Mouse (Mus musculus) forebrain, embryonic 14.5 days (tissue): ENCODE results near the gene Gab1. TPM values are rescaled to one million over a fixed set of nuclear protein-coding genes. Genes with fewer than 3 reads are reported as not detected.
A peak's percentile ranks its signal among the peaks of the same experiment; 100 is the strongest.

ENCODE experiments used
- ATAC-seq: fragments of 200-750 bp; cut with Nextera tagmentation; 2 replicates; pipeline ENCODE4 v1.8.0; 2017; ENCODE audit warnings: mild to moderate bottlenecking, moderate library complexity
- DNase-seq: peaks from one replicate; pipeline ENCODE4 v3.0.0-alpha.2; 2015; ENCODE audit warnings: low spot score
- H3K27ac ChIP-seq: fragments of 300-500 bp; sonication (generic); 2 replicates; pipeline ENCODE4 v1.5.1; 2014; ENCODE audit warnings: low read depth, mild to moderate bottlenecking, control low read depth, low read length, moderate library complexity
- H3K27me3 ChIP-seq: fragments of 300-500 bp; sonication (generic); replicated peaks from 2 replicates; pipeline ENCODE4 v1.6.1; 2014; ENCODE audit warnings: low read length, control low read depth, mixed read lengths; ENCODE audit not compliant: control insufficient read depth, insufficient read depth
- H3K36me3 ChIP-seq: fragments of 300-500 bp; sonication (generic); 2 replicates; pipeline ENCODE4 v1.6.1; 2014; ENCODE audit warnings: low read length, control low read depth; ENCODE audit not compliant: control insufficient read depth, insufficient read depth
- H3K4me1 ChIP-seq: fragments of 300-500 bp; sonication (generic); 2 replicates; pipeline ENCODE4 v1.6.1; 2014; ENCODE audit warnings: antibody characterized with exemption, low read length, control low read depth; ENCODE audit not compliant: control insufficient read depth, insufficient read depth
- H3K4me2 ChIP-seq: fragments of 300-500 bp; sonication (generic); 2 replicates; pipeline ENCODE4 v1.6.1; 2014; ENCODE audit warnings: mild to moderate bottlenecking, control low read depth, low read length
- H3K4me3 ChIP-seq: fragments of 300-500 bp; sonication (generic); 2 replicates; pipeline ENCODE4 v1.5.1; 2014; ENCODE audit warnings: low read depth, low read length, control low read depth
- H3K9ac ChIP-seq: fragments of 300-500 bp; sonication (generic); 2 replicates; pipeline ENCODE4 v1.6.1; 2014; ENCODE audit warnings: mild to moderate bottlenecking, low read length, control low read depth, moderate library complexity
- H3K9me3 ChIP-seq: fragments of 300-500 bp; sonication (generic); replicated peaks from 2 replicates; pipeline ENCODE4 v1.6.1; 2016; ENCODE audit warnings: low read length, control low read depth, mixed read lengths; ENCODE audit not compliant: control insufficient read depth
- WGBS: fragments of 180-500 bp; shearing (Covaris S2); extraction: QIAGEN DNeasy Blood & Tissue Kit; methylation state at CpG from one replicate; pipeline ENCODE4 v1.1.7; 2014; 5-methylcytosine and 5-hydroxymethylcytosine counted together
- polyA plus RNA-seq: library from polyadenylated mRNA; unstranded; fragments of >200 nt; fragmentation: Nextera tagmentation; extraction: Ambion mirVana; gene quantifications from 2 replicates; pipeline ENCODE4 v1.2.1, GENCODE M21; 2014

Gene Gab1
- polyA plus RNA-seq, 1 experiment from 2014 or later: 15.4 TPM

- Histone ChIP-seq H3K4me3 (no peak overlapping the region), H3K27me3 (no peaks in the 10 kb centered on the region), H3K4me2 (no peak overlapping the region), H3K4me1 (no peaks in the 10 kb centered on the region), H3K27ac (no peak overlapping the region), H3K9ac (no peak overlapping the region), H3K9me3 (no peaks in the 10 kb centered on the region), H3K36me3 (no peaks in the 10 kb centered on the region)
- no peak for DNase-seq
- ATAC-seq: no peak
- WGBS: 91% methylated on average over 3 of the region's 3 CpGs
These were observed 37.8 kb downstream of the Gab1 start for GRCm38 (mm10) chr8:80842514-80842913.

GRCm38 (mm10) chr8:80840090-80840489 is 40.2 kb downstream of the Gab1 start:
- no peaks in the 10 kb centered on the region for H3K9me3 ChIP-seq
- no peak overlapping the region for H3K4me3 ChIP-seq
- no peak overlapping the region for H3K9ac ChIP-seq
- no peaks in the 10 kb centered on the region for H3K27me3 ChIP-seq
- ATAC-seq: no peak
- no peaks in the 10 kb centered on the region for H3K36me3 ChIP-seq
- WGBS: 70% methylated on average over 6 of the region's 6 CpGs
- DNase-seq: no peak
- H3K27ac ChIP-seq: no peak overlapping the region
- no peak overlapping the region for H3K4me2 ChIP-seq
- H3K4me1 ChIP-seq: no peaks in the 10 kb centered on the region

GRCm38 (mm10) chr8:80838199-80838598 is 42.1 kb downstream of the Gab1 start:
- ATAC-seq: no peak
- H3K27me3 ChIP-seq: no peaks in the 10 kb centered on the region
- peaks cover 5% of the 10 kb centered on the region; the same call in 1 of the 2 replicates for H3K4me1 ChIP-seq
- no peak for DNase-seq
- no peak overlapping the region for H3K9ac ChIP-seq
- H3K27ac ChIP-seq: no peak overlapping the region
- no peak overlapping the region for H3K4me3 ChIP-seq
- H3K4me2 ChIP-seq: no peak overlapping the region
- H3K36me3 ChIP-seq: no peaks in the 10 kb centered on the region
- H3K9me3 ChIP-seq: no peaks in the 10 kb centered on the region
- 57% methylated on average over 6 of the region's 6 CpGs for WGBS

DNA sequence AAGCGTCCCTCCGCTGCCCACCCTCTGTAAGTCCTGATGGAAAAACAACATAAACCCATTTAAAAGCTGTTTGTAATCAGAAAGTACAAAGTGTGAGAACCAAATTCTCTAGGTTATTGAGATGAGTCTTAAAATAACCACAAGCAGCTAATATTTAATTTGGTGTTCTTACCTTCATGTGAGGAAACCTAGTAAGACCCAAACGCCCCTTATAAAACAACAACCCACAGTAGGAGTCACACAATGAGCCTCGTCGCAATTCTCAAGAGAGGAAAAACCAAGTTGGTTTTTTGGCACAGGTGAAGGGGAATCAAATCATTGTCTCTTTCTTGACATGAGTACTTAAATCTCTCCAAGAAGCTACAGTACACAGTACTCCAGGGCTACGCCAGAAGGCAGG is 44.9 kb downstream of the Gab1 start:
- ATAC-seq: no peak
- no peak overlapping the region for H3K9ac ChIP-seq
- 75% methylated on average over 6 of the region's 6 CpGs for WGBS
- H3K4me3 ChIP-seq: no peak overlapping the region
- no peak overlapping the region for H3K4me2 ChIP-seq
- no peaks in the 10 kb centered on the region for H3K9me3 ChIP-seq
- no peaks in the 10 kb centered on the region for H3K27me3 ChIP-seq
- H3K27ac ChIP-seq: no peak overlapping the region
- no peaks in the 10 kb centered on the region for H3K36me3 ChIP-seq
- DNase-seq: no peak
- peaks cover 14% of the 10 kb centered on the region for H3K4me1 ChIP-seq

DNA sequence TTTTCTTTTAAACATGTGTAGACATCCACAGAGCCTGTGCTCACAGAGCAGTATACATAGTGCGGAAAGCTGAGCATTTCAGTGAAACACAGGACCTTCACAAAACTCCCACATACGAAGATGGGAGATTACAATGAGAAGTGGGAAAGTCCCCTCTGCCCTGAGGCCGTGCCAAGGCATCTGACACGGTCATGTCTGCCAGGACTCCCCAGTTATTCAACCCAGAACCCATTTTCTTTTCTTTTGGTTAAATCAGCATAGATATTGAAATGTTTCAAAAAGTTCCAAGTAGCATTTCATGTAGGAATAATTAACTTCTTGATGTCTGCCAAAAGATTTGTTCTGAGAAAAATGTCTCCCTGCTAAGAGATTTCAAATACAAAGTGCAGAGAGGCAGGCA is 45.9 kb downstream of the Gab1 start:
- Histone ChIP-seq H3K4me2 (no peak overlapping the region), H3K36me3 (no peaks in the 10 kb centered on the region), H3K27ac (no peak overlapping the region), H3K27me3 (no peaks in the 10 kb centered on the region), H3K4me1 (peaks cover 21% of the 10 kb centered on the region), H3K4me3 (no peak overlapping the region), H3K9me3 (no peaks in the 10 kb centered on the region), H3K9ac (no peak overlapping the region)
- WGBS: 74% methylated on average over 4 of the region's 4 CpGs
- DNase-seq: no peak
- ATAC-seq: no peak

- Histone ChIP-seq H3K4me1 (peaks cover 23% of the 10 kb centered on the region), H3K4me3 (no peak overlapping the region), H3K9me3 (no peaks in the 10 kb centered on the region), H3K27me3 (no peaks in the 10 kb centered on the region), H3K9ac (no peak overlapping the region), H3K4me2 (no peak overlapping the region), H3K36me3 (no peaks in the 10 kb centered on the region), H3K27ac (no peak overlapping the region)
- ATAC-seq (no peak), DNase-seq (no peak)
These were observed 47.8 kb downstream of the Gab1 start for GRCm38 (mm10) chr8:80832534-80832933.

- WGBS: 94% methylated on average over 5 of the region's 5 CpGs
- no peak overlapping the region for H3K9ac ChIP-seq
- no peak overlapping the region for H3K4me2 ChIP-seq
These were observed 48.3 kb downstream of the Gab1 start for GRCm38 (mm10) chr8:80831876-80832524.

DNA sequence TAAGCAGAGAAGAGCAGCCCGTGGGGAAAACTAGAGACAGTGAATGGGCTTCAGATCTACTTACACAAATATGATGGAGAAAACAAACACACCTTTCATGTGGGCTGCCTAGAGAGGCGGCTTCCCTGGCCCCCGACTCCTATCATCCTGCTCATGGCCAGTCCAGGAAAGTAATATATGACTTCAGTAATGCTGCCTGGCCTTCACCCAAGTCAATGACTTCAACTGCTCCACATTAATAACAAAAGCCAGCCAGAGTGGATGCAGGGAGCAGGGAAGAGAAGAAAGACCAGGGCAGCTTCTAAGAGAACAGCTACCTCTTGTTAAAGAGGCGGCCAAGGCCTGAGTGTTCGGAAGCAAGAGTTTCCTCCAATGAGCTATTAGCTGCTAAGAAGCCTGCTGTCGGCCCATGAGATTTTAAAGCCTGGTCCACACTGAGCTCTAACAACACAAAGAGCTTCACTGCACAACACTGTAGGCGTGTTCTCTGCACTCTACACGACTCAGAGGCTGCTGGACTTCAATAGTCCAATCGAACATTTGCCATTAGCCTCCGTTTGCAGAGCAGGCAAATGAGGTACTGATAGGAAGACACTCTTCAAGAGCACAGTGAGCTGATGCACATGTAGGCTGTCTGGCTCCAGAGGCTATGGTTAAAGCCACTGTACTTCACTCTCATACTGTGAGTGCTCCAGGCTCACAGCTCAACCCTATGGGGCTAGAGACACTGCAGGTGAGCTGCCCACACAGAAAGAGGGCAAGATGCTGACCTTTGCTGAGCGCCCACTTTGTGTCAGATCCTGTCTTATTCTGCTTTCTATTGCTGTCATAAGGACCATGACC is 49.4 kb downstream of the Gab1 start:
- Histone ChIP-seq H3K4me2 (no peak overlapping the region), H3K9me3 (no peaks in the 10 kb centered on the region), H3K4me1 (peaks cover 29% of the 10 kb centered on the region), H3K36me3 (no peaks in the 10 kb centered on the region), H3K27ac (peak overlapping the region; percentile 15), H3K27me3 (no peaks in the 10 kb centered on the region), H3K9ac (no peak overlapping the region), H3K4me3 (no peak overlapping the region)
- peak; percentile 36 for DNase-seq
- peak; percentile 64 for ATAC-seq
- WGBS: 55% methylated on average over 11 of the region's 11 CpGs

More at GRCm38 (mm10) chr8:80831876-80832524, 48.3 kb downstream of the Gab1 start:
- Histone ChIP-seq H3K4me1 (peaks cover 25% of the 10 kb centered on the region), H3K27ac (no peak overlapping the region), H3K9me3 (no peaks in the 10 kb centered on the region), H3K4me3 (no peak overlapping the region), H3K36me3 (no peaks in the 10 kb centered on the region), H3K27me3 (no peaks in the 10 kb centered on the region)
- ATAC-seq (no peak), DNase-seq (no peak)

GRCm38 (mm10) chr8:80830141-80830540 is 50.2 kb downstream of the Gab1 start:
- peaks cover 29% of the 10 kb centered on the region for H3K4me1 ChIP-seq
- H3K4me3 ChIP-seq: no peak overlapping the region
- no peak overlapping the region for H3K4me2 ChIP-seq
- no peak for DNase-seq
- ATAC-seq: no peak
- no peaks in the 10 kb centered on the region for H3K36me3 ChIP-seq
- H3K9ac ChIP-seq: no peak overlapping the region
- WGBS: 22% methylated on average over 7 of the region's 7 CpGs
- H3K27ac ChIP-seq: peak overlapping the region; percentile 15
- H3K27me3 ChIP-seq: no peaks in the 10 kb centered on the region
- H3K9me3 ChIP-seq: no peaks in the 10 kb centered on the region
